Mouse (Mus musculus): Measurements from ENCODE around the gene Gpr33.

The Gpr33 gene

GRCm38 (mm10) chr12:51983625-51984024 is 44.2 kb downstream of the Gpr33 start:
- DNase-seq: peak; percentile 79

GRCm38 (mm10) chr12:51976531-51976930 is 51.3 kb downstream of the Gpr33 start:
- DNase-seq: peak; percentile 92

DNA sequence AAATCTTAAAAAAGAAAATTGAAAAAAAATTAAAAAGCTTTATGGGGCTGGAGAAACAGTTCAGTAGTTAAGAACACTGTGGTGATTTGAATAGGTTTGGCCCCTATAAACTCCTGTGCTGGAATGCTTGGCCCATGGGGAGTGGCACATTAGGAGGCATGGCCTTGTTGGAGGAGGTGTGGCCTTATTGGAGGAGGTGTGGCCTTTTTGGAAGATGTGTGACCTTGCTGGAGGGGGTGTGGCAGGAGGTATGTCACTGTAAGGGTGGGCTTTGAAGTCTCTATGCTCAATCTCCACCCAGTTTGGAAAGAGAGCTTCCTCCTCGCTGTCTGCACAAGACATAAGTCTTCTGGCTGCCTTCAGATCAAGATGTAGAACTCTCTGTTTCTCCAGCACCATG is 53.5 kb downstream of the Gpr33 start:
- peak; percentile 79 for DNase-seq

All from heart, adult 11 months (tissue).